Mouse (Mus musculus) spleen, postnatal 10 days (tissue): ENCODE results near the gene Slc12a6.
A peak's percentile ranks its signal among the peaks of the same experiment; 100 is the strongest.
"Not testable (repeated sequence)": the region's sequence is repeated elsewhere in the genome, so short reads cannot be mapped to it uniquely, and the experiment has no call there.

Source experiments
- DNase-seq, 2 experiments: peaks; one replicate each; pipeline ENCODE4 v3.0.0; 2021 to 2022; ENCODE audit warnings: low spot score in 2 of 2

The Slc12a6 gene

GRCm38 (mm10) chr2:112262779-112263295 lies 2.8 kb upstream of the Slc12a6 start:
- no peak for DNase-seq

- DNase-seq, result no peak
Measured at GRCm38 (mm10) chr2:112264364-112264763, 1.3 kb upstream of the Slc12a6 start.

- peak; percentile 71 to 83 for DNase-seq
Measured at GRCm38 (mm10) chr2:112266242-112266592, 592 bp downstream of the Slc12a6 start, which contains the start of gene Gm21985. Gene Gm21985 (plus strand): TSS chr2:112266314.

GRCm38 (mm10) chr2:112266780-112267179 lies 1.2 kb downstream of the Slc12a6 start:
- peak; percentile 41 to 54 for DNase-seq

- no peak for DNase-seq
Measured at GRCm38 (mm10) chr2:112267547-112268269, 2.1 kb downstream of the Slc12a6 start.

GRCm38 (mm10) chr2:112270011-112270410 lies 4.4 kb downstream of the Slc12a6 start:
- DNase-seq, result no peak

GRCm38 (mm10) chr2:112272909-112273308 lies 7.3 kb downstream of the Slc12a6 start:
- DNase-seq, result no peak

GRCm38 (mm10) chr2:112273474-112273873 lies 7.8 kb downstream of the Slc12a6 start:
- no peak for DNase-seq

- no peak for DNase-seq
Measured at GRCm38 (mm10) chr2:112276870-112277269, 11.2 kb downstream of the Slc12a6 start.

- no peak for DNase-seq
Measured at GRCm38 (mm10) chr2:112282846-112283245, 17.2 kb downstream of the Slc12a6 start.

GRCm38 (mm10) chr2:112284363-112285030 lies 18.9 kb downstream of the Slc12a6 start:
- peak in 1 of 2 experiments; percentile 31 for DNase-seq

GRCm38 (mm10) chr2:112285031-112285390 lies 19.4 kb downstream of the Slc12a6 start:
- DNase-seq, result no peak

GRCm38 (mm10) chr2:112286062-112286461 lies 20.4 kb downstream of the Slc12a6 start:
- DNase-seq, result not testable (repeated sequence)

- no peak for DNase-seq
Measured at GRCm38 (mm10) chr2:112287059-112287458, 21.4 kb downstream of the Slc12a6 start.

GRCm38 (mm10) chr2:112289507-112289906 lies 23.9 kb downstream of the Slc12a6 start:
- DNase-seq, result no peak

GRCm38 (mm10) chr2:112292823-112293222 lies 27.2 kb downstream of the Slc12a6 start:
- DNase-seq, result no peak

- no peak for DNase-seq
Measured at GRCm38 (mm10) chr2:112296211-112296610, 30.6 kb downstream of the Slc12a6 start.

GRCm38 (mm10) chr2:112298221-112298620 lies 32.6 kb downstream of the Slc12a6 start:
- DNase-seq, result no peak

GRCm38 (mm10) chr2:112308671-112309070 lies 43.0 kb downstream of the Slc12a6 start:
- DNase-seq, result no peak

- DNase-seq, result no peak
Measured at GRCm38 (mm10) chr2:112309161-112309600, 43.6 kb downstream of the Slc12a6 start.

GRCm38 (mm10) chr2:112315638-112316037 lies 50.0 kb downstream of the Slc12a6 start:
- DNase-seq, result no peak

- no peak for DNase-seq
Measured at GRCm38 (mm10) chr2:112318227-112318626, 52.6 kb downstream of the Slc12a6 start.

- DNase-seq, result no peak
Measured at GRCm38 (mm10) chr2:112318905-112319304, 53.3 kb downstream of the Slc12a6 start.
